Mouse (Mus musculus): ENCODE measurements at regions not wholly inside any gene's neighbourhood (a gene's known extent, or its start where the extent isn't known, plus 50 kb on each side); places are given as distances from the start of the nearest gene placed in this dataset.
A peak's percentile ranks its signal among the peaks of the same experiment; 100 is the strongest.

DNA sequence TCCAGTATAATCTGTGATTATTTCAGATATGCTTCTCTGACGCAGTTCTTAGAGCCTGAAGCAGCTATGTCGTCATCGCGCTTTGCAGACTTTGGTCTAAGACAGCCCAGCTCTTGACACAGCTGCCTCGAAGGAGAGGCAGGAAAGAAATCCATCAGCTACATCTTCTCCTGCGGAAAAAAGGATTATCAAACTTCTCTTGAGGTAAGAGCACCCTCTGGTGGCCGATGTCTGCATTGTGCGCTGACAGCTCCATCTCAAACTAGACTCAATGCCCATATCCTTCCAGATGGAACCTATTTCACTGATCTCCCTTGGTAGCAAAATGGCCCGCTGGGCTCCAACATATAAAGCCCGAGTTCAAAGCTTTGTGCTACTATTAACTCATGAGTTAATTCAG, 96.8 kb upstream of the Cop1 start:
- Histone ChIP-seq H3K27ac (ENCODE audit: control insufficient read depth, insufficient read depth, low read length) (no peak overlapping the region), H3K27me3 (ENCODE audit: control insufficient read depth, insufficient read depth, low read length) (no peaks in the 10 kb centered on the region), H3K4me1 (replicated peaks; ENCODE audit: control insufficient read depth, insufficient read depth, low read length) (no peaks in the 10 kb centered on the region), H3K36me3 (ENCODE audit: control insufficient read depth, insufficient read depth, low read length) (no peaks in the 10 kb centered on the region), H3K4me3 (ENCODE audit: control insufficient read depth, insufficient read depth, low read length) (no peak overlapping the region)
- WGBS, result 17% methylated on average over 10 of the region's 10 CpGs
- DNase-seq, result peak; percentile 40
- no peak for TF ChIP-seq POLR2A (IDR thresholded peaks at IDR 0.05; ENCODE audit: control insufficient read depth, extremely low read depth, insufficient read depth, low read length, poor library complexity)
- no peak for TF ChIP-seq CTCF (IDR thresholded peaks at IDR 0.05; ENCODE audit: borderline replicate concordance, control insufficient read depth, extremely low read depth, insufficient read depth, low read length, poor library complexity)

DNA sequence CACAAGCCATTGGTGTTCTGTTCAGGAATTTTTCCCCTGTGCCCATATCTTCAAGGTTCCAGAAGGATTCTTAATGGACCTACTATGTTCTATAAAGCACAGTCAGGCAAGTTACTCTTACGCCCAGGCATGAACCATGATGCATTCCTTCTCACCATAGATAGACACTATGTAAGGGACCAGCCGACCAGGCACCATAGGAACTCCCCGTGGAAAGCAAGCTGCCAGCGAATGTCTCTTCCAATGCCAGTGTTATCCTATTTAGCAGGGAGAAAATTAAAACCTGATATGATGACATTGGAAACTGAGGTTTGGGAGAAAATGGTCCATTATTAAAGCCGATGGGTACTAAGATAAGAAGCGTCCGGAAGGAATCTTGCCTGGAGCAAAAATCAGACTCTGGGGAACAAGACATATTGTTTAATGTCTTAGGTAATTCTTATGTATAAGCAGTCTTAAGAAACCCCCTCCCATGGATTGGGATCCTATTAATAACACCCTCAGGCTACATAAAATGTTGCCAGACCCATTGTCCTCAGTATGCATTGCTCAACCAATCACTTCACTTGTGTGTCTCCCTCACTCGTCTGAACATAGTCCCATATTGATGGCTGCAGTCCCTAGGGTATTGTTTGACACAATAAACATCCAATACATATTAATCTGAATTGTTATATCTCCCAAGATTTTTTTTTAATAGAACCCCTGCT, 84.2 kb upstream of the Cop1 start:
- Histone ChIP-seq H3K36me3 (ENCODE audit: control insufficient read depth, insufficient read depth, low read length) (no peaks in the 10 kb centered on the region), H3K27me3 (ENCODE audit: control insufficient read depth, insufficient read depth, low read length) (no peaks in the 10 kb centered on the region), H3K27ac (ENCODE audit: control insufficient read depth, insufficient read depth, low read length) (no peak overlapping the region), H3K4me3 (ENCODE audit: control insufficient read depth, insufficient read depth, low read length) (no peak overlapping the region), H3K4me1 (replicated peaks; ENCODE audit: control insufficient read depth, insufficient read depth, low read length) (no peaks in the 10 kb centered on the region)
- TF ChIP-seq POLR2A (IDR thresholded peaks at IDR 0.05; ENCODE audit: control insufficient read depth, extremely low read depth, insufficient read depth, low read length, poor library complexity) (no peak), CTCF (IDR thresholded peaks at IDR 0.05; ENCODE audit: borderline replicate concordance, control insufficient read depth, extremely low read depth, insufficient read depth, low read length, poor library complexity) (no peak)
- DNase-seq, result no peak
- 97% methylated on average over 8 of the region's 8 CpGs for WGBS

DNA sequence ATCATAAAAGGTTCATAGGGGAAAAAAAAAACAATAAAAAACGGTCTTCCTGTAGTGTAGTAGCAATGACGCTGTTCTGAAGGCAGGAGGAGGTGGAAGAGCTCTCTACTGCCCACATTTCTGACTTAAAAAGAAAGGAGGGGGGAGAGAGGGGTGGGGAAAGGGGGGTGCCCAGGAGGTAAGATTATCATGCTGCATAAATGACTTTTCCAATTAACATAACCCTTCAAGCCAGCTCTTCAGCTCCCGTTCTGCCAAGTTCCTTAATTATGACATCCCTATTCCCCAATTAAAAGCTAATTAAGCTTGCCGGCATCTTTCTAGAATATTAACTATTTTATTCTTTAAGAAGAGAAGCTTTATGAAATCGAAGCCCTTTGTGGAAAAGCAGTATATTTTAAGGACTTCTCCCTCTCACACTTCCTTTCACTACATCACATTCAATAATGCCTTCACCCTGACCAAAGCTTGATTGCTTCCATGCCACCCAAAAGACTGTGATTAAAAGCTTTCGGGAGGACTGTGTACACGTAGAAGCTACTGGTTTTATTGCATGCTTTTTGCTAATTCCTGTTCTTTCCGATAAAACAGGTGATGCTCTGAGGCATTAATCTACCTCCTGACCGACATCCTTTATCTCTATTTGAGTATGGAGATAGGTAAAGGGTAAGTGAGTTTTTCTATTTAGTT, 83.5 kb upstream of the Cop1 start:
- no peak overlapping the region for H3K27ac ChIP-seq (ENCODE audit: control insufficient read depth, insufficient read depth, low read length)
- 80% methylated on average over 9 of the region's 9 CpGs for WGBS
- H3K4me3 ChIP-seq (ENCODE audit: control insufficient read depth, insufficient read depth, low read length), result no peak overlapping the region
- H3K36me3 ChIP-seq (ENCODE audit: control insufficient read depth, insufficient read depth, low read length), result no peaks in the 10 kb centered on the region
- TF ChIP-seq POLR2A (IDR thresholded peaks at IDR 0.05; ENCODE audit: control insufficient read depth, extremely low read depth, insufficient read depth, low read length, poor library complexity), result no peak
- no peak for TF ChIP-seq CTCF (IDR thresholded peaks at IDR 0.05; ENCODE audit: borderline replicate concordance, control insufficient read depth, extremely low read depth, insufficient read depth, low read length, poor library complexity)
- no peaks in the 10 kb centered on the region for H3K27me3 ChIP-seq (ENCODE audit: control insufficient read depth, insufficient read depth, low read length)
- no peaks in the 10 kb centered on the region for H3K4me1 ChIP-seq (replicated peaks; ENCODE audit: control insufficient read depth, insufficient read depth, low read length)
- DNase-seq, result no peak

DNA sequence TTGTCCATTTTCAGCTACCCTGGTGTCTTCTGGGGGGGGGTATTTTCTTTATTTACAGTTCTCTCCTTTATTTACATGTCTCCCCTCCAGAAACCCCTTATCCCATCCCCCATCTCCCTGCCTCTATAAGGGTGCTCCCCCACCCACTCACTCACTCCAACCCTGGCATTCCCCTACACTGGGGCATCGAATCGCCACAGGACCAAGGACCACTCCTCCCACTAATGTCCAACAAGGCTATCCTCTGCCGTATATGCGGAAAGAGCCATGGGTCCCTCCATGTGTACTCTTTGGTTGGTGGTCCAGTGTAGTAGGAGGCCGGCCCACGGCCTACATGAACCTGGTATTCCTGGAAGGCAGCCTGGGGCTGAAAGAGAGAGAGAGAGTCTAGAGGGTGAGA, 82.9 kb upstream of the Cop1 start:
- no peak for TF ChIP-seq POLR2A (IDR thresholded peaks at IDR 0.05; ENCODE audit: control insufficient read depth, extremely low read depth, insufficient read depth, low read length, poor library complexity)
- no peak for TF ChIP-seq CTCF (IDR thresholded peaks at IDR 0.05; ENCODE audit: borderline replicate concordance, control insufficient read depth, extremely low read depth, insufficient read depth, low read length, poor library complexity)
- H3K27ac ChIP-seq (ENCODE audit: control insufficient read depth, insufficient read depth, low read length), result no peak overlapping the region
- WGBS, result 91% methylated on average over 6 of the region's 6 CpGs

DNA sequence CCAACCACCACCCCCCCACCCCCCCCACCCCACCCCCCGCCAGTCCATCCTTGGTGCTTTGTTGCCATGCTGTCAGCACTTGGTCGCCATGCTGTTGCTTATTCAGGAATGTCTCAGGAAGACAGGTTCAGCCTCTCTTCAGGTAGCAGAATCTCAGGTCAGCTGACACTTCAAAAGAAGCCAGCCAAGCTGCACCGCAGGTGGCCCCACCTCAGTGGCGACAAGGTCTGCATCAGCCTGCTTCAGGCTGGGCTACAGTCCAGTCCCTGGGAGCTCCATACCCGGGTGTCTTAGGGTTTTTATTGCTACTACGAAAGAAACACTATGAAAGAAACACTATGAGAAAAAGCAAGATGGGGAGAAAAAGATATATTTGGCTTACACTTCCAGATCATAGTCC, 82.4 kb upstream of the Cop1 start:
- WGBS, result 78% methylated on average over 6 of the region's 6 CpGs
- no peak for TF ChIP-seq POLR2A (IDR thresholded peaks at IDR 0.05; ENCODE audit: control insufficient read depth, extremely low read depth, insufficient read depth, low read length, poor library complexity)
- TF ChIP-seq CTCF (IDR thresholded peaks at IDR 0.05; ENCODE audit: borderline replicate concordance, control insufficient read depth, extremely low read depth, insufficient read depth, low read length, poor library complexity), result no peak
- no peaks in the 10 kb centered on the region for H3K27me3 ChIP-seq (ENCODE audit: control insufficient read depth, insufficient read depth, low read length)
- no peak overlapping the region for H3K4me3 ChIP-seq (ENCODE audit: control insufficient read depth, insufficient read depth, low read length)
- H3K4me1 ChIP-seq (replicated peaks; ENCODE audit: control insufficient read depth, insufficient read depth, low read length), result no peaks in the 10 kb centered on the region
- H3K36me3 ChIP-seq (ENCODE audit: control insufficient read depth, insufficient read depth, low read length), result no peaks in the 10 kb centered on the region
- H3K27ac ChIP-seq (ENCODE audit: control insufficient read depth, insufficient read depth, low read length), result no peak overlapping the region
- DNase-seq, result no peak

More for the DNA sequence above, 82.9 kb upstream of the Cop1 start:
- H3K36me3 ChIP-seq (ENCODE audit: control insufficient read depth, insufficient read depth, low read length), result no peaks in the 10 kb centered on the region
- H3K27me3 ChIP-seq (ENCODE audit: control insufficient read depth, insufficient read depth, low read length), result no peaks in the 10 kb centered on the region
- H3K4me3 ChIP-seq (ENCODE audit: control insufficient read depth, insufficient read depth, low read length), result no peak overlapping the region
- H3K4me1 ChIP-seq (replicated peaks; ENCODE audit: control insufficient read depth, insufficient read depth, low read length), result no peaks in the 10 kb centered on the region
- DNase-seq, result no peak

DNA sequence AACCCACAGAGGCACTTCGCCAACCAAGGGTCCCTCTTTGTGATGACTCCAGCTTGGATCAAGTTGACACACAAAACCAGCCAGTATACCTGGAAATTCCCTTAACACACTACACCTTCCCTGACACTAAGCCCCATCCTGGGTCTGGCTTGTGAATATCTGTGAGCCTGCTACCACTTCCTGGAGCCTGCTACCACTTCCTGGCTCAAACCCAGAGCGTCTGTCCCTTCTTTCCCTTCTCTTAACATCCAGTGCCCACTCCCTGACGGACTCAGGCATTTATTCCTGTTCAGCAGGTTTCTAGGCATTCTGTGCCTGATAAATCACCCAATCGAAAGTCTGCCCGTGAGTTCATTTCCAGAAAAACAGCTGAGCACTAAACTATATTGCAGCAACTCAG, 81.8 kb upstream of the Cop1 start:
- Histone ChIP-seq H3K27me3 (ENCODE audit: control insufficient read depth, insufficient read depth, low read length) (no peaks in the 10 kb centered on the region), H3K36me3 (ENCODE audit: control insufficient read depth, insufficient read depth, low read length) (no peaks in the 10 kb centered on the region), H3K4me3 (ENCODE audit: control insufficient read depth, insufficient read depth, low read length) (no peak overlapping the region), H3K4me1 (replicated peaks; ENCODE audit: control insufficient read depth, insufficient read depth, low read length) (no peaks in the 10 kb centered on the region), H3K27ac (ENCODE audit: control insufficient read depth, insufficient read depth, low read length) (no peak overlapping the region)
- 57% methylated on average over 5 of the region's 5 CpGs for WGBS
- TF ChIP-seq POLR2A (IDR thresholded peaks at IDR 0.05; ENCODE audit: control insufficient read depth, extremely low read depth, insufficient read depth, low read length, poor library complexity) (no peak), CTCF (IDR thresholded peaks at IDR 0.05; ENCODE audit: borderline replicate concordance, control insufficient read depth, extremely low read depth, insufficient read depth, low read length, poor library complexity) (no peak)
- no peak for DNase-seq

All from thymus, adult 2 months (tissue).